Mouse (Mus musculus) left cerebral cortex, postnatal 25 days (tissue): Measurements from ENCODE around the gene Ctsll3. TPM values are rescaled to one million over a fixed set of nuclear protein-coding genes. Genes with fewer than 3 reads are reported as not detected.

Experiments used
- DNase-seq, 2 experiments: peaks; one replicate each; pipeline ENCODE4 v3.0.0; 2022; ENCODE audit warnings: low spot score in 2 of 2, mixed read lengths in 1 of 2
- intact Hi-C: fragments of 180-260 bp; cut with DNase I; formaldehyde crosslinking; loops from one replicate; pipeline ENCODE4 v1.15.1; 2025
- total RNA-seq, 2 experiments: library from RNA; stranded (reverse); gene quantifications; 2 replicates each; pipeline ENCODE4 v1.2.3; 2021

Gene Ctsll3
- not detected for total RNA-seq

- intact Hi-C loops, result no loop called here
- no peak for DNase-seq
These were observed at the start of gene Ctsll3 for GRCm38 (mm10) chr13:60802749-60803148. Ctsll3 (minus strand) TSS chr13:60802849.

GRCm38 (mm10) chr13:60848241-60849120 is 45.8 kb upstream of the Ctsll3 start:
- intact Hi-C loops, result no loop called here
- no peak for DNase-seq

GRCm38 (mm10) chr13:60843153-60843552 is 40.5 kb upstream of the Ctsll3 start:
- DNase-seq, result no peak
- intact Hi-C loops, result no loop called here

- intact Hi-C loops, result no loop called here
- DNase-seq, result no peak
These were observed 40.1 kb upstream of the Ctsll3 start for GRCm38 (mm10) chr13:60842703-60843102.

- intact Hi-C loops, result no loop called here
- DNase-seq, result no peak
These were observed 36.8 kb upstream of the Ctsll3 start for GRCm38 (mm10) chr13:60839353-60839902.

- DNase-seq, result no peak
These were observed 23.4 kb upstream of the Ctsll3 start for GRCm38 (mm10) chr13:60826052-60826451.

GRCm38 (mm10) chr13:60820486-60821175 is 18.0 kb upstream of the Ctsll3 start:
- intact Hi-C loops, result no loop called here
- DNase-seq, result no peak

More at GRCm38 (mm10) chr13:60826052-60826451, 23.4 kb upstream of the Ctsll3 start:
- intact Hi-C loops, result no loop called here

GRCm38 (mm10) chr13:60819469-60819868 is 16.8 kb upstream of the Ctsll3 start:
- peak; percentile 3 to 19 for DNase-seq
- intact Hi-C loops, result loop anchor here (1.0 kb wide), 1 partner anchor 60 kb away; no protein-coding TSS in a partner anchor

GRCm38 (mm10) chr13:60813722-60814121 is 11.1 kb upstream of the Ctsll3 start:
- no peak for DNase-seq
- intact Hi-C loops, result no loop called here

GRCm38 (mm10) chr13:60812768-60813167 is 10.1 kb upstream of the Ctsll3 start:
- no peak for DNase-seq
- intact Hi-C loops, result no loop called here

GRCm38 (mm10) chr13:60809690-60810089 is 7.0 kb upstream of the Ctsll3 start:
- intact Hi-C loops, result no loop called here
- DNase-seq, result no peak

- no peak for DNase-seq
- intact Hi-C loops, result no loop called here
These were observed 13.2 kb downstream of the Ctsll3 start for GRCm38 (mm10) chr13:60789466-60789865.

- intact Hi-C loops, result no loop called here
- DNase-seq, result no peak
These were observed 16.4 kb downstream of the Ctsll3 start, which contains the start of gene BC051665 for GRCm38 (mm10) chr13:60786264-60786663. BC051665 (minus strand) TSS chr13:60786364.

GRCm38 (mm10) chr13:60783301-60783700 is 19.3 kb downstream of the Ctsll3 start:
- intact Hi-C loops, result no loop called here
- no peak for DNase-seq

GRCm38 (mm10) chr13:60780534-60780933 is 22.1 kb downstream of the Ctsll3 start:
- intact Hi-C loops, result no loop called here
- DNase-seq, result no peak

- intact Hi-C loops, result no loop called here
- no peak for DNase-seq
These were observed 41.5 kb downstream of the Ctsll3 start for GRCm38 (mm10) chr13:60761161-60761560.

GRCm38 (mm10) chr13:60760392-60760791 is 42.3 kb downstream of the Ctsll3 start:
- DNase-seq, result no peak
- intact Hi-C loops, result no loop called here

GRCm38 (mm10) chr13:60759136-60759535 is 43.5 kb downstream of the Ctsll3 start:
- intact Hi-C loops, result loop anchor here (1.0 to 2.0 kb wide), 2 partner anchors 60 to 482 kb away; no protein-coding TSS in a partner anchor
- DNase-seq, result peak in 1 of 2 experiments; percentile 61

GRCm38 (mm10) chr13:60757292-60757691 is 45.4 kb downstream of the Ctsll3 start:
- no peak for DNase-seq
- intact Hi-C loops, result no loop called here

- intact Hi-C loops, result no loop called here
- no peak for DNase-seq
These were observed 47.4 kb downstream of the Ctsll3 start for GRCm38 (mm10) chr13:60755251-60755650.
